Mouse (Mus musculus): Measurements from ENCODE around the gene Cacna1c. TPM values are rescaled to one million over a fixed set of nuclear protein-coding genes. Genes with fewer than 3 reads are reported as not detected.
A peak's percentile ranks its signal among the peaks of the same experiment; 100 is the strongest.

The Cacna1c gene
- polyA plus RNA-seq, 1 experiment from 2014 or later: 0.30 TPM

- Histone ChIP-seq H3K27me3 (ENCODE audit: control insufficient read depth, insufficient read depth, low read depth, low read length) (no peaks in the 10 kb centered on the region), H3K9ac (ENCODE audit: low read depth, low read length) (no peak overlapping the region), H3K4me3 (ENCODE audit: low read depth, low read length) (no peak overlapping the region), H3K4me2 (ENCODE audit: low read depth, low read length) (no peak overlapping the region), H3K9me3 (replicated peaks; ENCODE audit: control insufficient read depth, low read length) (no peaks in the 10 kb centered on the region), H3K4me1 (ENCODE audit: control insufficient read depth, low read depth, low read length) (no peaks in the 10 kb centered on the region), H3K36me3 (ENCODE audit: control insufficient read depth, insufficient read depth) (no peaks in the 10 kb centered on the region), H3K27ac (ENCODE audit: low read length) (no peak overlapping the region)
- whole genome bisulfite sequencing (ENCODE audit: insufficient replicate concordance): 47% methylated on average over 4 of the region's 4 CpGs
- ATAC-seq (ENCODE audit: low read depth): no peak
These were observed 570.0 kb downstream of the Cacna1c start for GRCm38 (mm10) chr6:118626246-118626645.

- H3K36me3 ChIP-seq (ENCODE audit: control insufficient read depth, insufficient read depth): no peaks in the 10 kb centered on the region
- no peak overlapping the region for H3K4me3 ChIP-seq (ENCODE audit: low read depth, low read length)
- no peak for ATAC-seq (ENCODE audit: low read depth)
- no peaks in the 10 kb centered on the region for H3K9me3 ChIP-seq (replicated peaks; ENCODE audit: control insufficient read depth, low read length)
- 63% methylated on average over 3 of the region's 3 CpGs for WGBS (ENCODE audit: insufficient replicate concordance)
- H3K4me2 ChIP-seq (ENCODE audit: low read depth, low read length): no peak overlapping the region
- H3K4me1 ChIP-seq (ENCODE audit: control insufficient read depth, low read depth, low read length): no peaks in the 10 kb centered on the region
- H3K27me3 ChIP-seq (ENCODE audit: control insufficient read depth, insufficient read depth, low read depth, low read length): no peaks in the 10 kb centered on the region
- no peak overlapping the region for H3K9ac ChIP-seq (ENCODE audit: low read depth, low read length)
- H3K27ac ChIP-seq (ENCODE audit: low read length): no peak overlapping the region
These were observed 572.6 kb downstream of the Cacna1c start for GRCm38 (mm10) chr6:118623609-118624008.

- Histone ChIP-seq H3K27me3 (ENCODE audit: control insufficient read depth, insufficient read depth, low read depth, low read length) (no peaks in the 10 kb centered on the region), H3K9ac (ENCODE audit: low read depth, low read length) (no peak overlapping the region), H3K4me1 (ENCODE audit: control insufficient read depth, low read depth, low read length) (no peaks in the 10 kb centered on the region), H3K4me2 (ENCODE audit: low read depth, low read length) (no peak overlapping the region), H3K36me3 (ENCODE audit: control insufficient read depth, insufficient read depth) (no peaks in the 10 kb centered on the region), H3K27ac (ENCODE audit: low read length) (no peak overlapping the region), H3K9me3 (replicated peaks; ENCODE audit: control insufficient read depth, low read length) (no peaks in the 10 kb centered on the region), H3K4me3 (ENCODE audit: low read depth, low read length) (no peak overlapping the region)
- 0 out of 2 replicates have a peak, but pooled peaks have one; percentile 30 for ATAC-seq (ENCODE audit: low read depth)
- 22% methylated on average over 7 of the region's 7 CpGs for WGBS (ENCODE audit: insufficient replicate concordance)
These were observed 574.4 kb downstream of the Cacna1c start for GRCm38 (mm10) chr6:118621866-118622265.

GRCm38 (mm10) chr6:118621406-118621805, 574.8 kb downstream of the Cacna1c start:
- no peak overlapping the region for H3K4me2 ChIP-seq (ENCODE audit: low read depth, low read length)
- H3K27me3 ChIP-seq (ENCODE audit: control insufficient read depth, insufficient read depth, low read depth, low read length): no peaks in the 10 kb centered on the region
- ATAC-seq (ENCODE audit: low read depth): no peak
- H3K9ac ChIP-seq (ENCODE audit: low read depth, low read length): no peak overlapping the region
- H3K4me3 ChIP-seq (ENCODE audit: low read depth, low read length): no peak overlapping the region
- no peak overlapping the region for H3K27ac ChIP-seq (ENCODE audit: low read length)
- no peaks in the 10 kb centered on the region for H3K4me1 ChIP-seq (ENCODE audit: control insufficient read depth, low read depth, low read length)
- no peaks in the 10 kb centered on the region for H3K36me3 ChIP-seq (ENCODE audit: control insufficient read depth, insufficient read depth)
- H3K9me3 ChIP-seq (replicated peaks; ENCODE audit: control insufficient read depth, low read length): no peaks in the 10 kb centered on the region
- WGBS (ENCODE audit: insufficient replicate concordance): 71% methylated on average over 3 of the region's 3 CpGs

- Histone ChIP-seq H3K4me2 (ENCODE audit: low read depth, low read length) (no peak overlapping the region), H3K4me1 (ENCODE audit: control insufficient read depth, low read depth, low read length) (no peaks in the 10 kb centered on the region), H3K36me3 (ENCODE audit: control insufficient read depth, insufficient read depth) (no peaks in the 10 kb centered on the region), H3K27ac (ENCODE audit: low read length) (no peak overlapping the region), H3K27me3 (ENCODE audit: control insufficient read depth, insufficient read depth, low read depth, low read length) (no peaks in the 10 kb centered on the region), H3K9ac (ENCODE audit: low read depth, low read length) (no peak overlapping the region), H3K4me3 (ENCODE audit: low read depth, low read length) (no peak overlapping the region), H3K9me3 (replicated peaks; ENCODE audit: control insufficient read depth, low read length) (no peaks in the 10 kb centered on the region)
- ATAC-seq (ENCODE audit: low read depth): no peak
- 61% methylated on average over 6 of the region's 6 CpGs for WGBS (ENCODE audit: insufficient replicate concordance)
These were observed 587.3 kb downstream of the Cacna1c start for GRCm38 (mm10) chr6:118608906-118609305.

- 42% methylated on average over 7 of the region's 7 CpGs for WGBS (ENCODE audit: insufficient replicate concordance)
- H3K4me3 ChIP-seq (ENCODE audit: low read depth, low read length): no peak overlapping the region
- no peak overlapping the region for H3K9ac ChIP-seq (ENCODE audit: low read depth, low read length)
- H3K36me3 ChIP-seq (ENCODE audit: control insufficient read depth, insufficient read depth): no peaks in the 10 kb centered on the region
- no peak for ATAC-seq (ENCODE audit: low read depth)
- H3K27ac ChIP-seq (ENCODE audit: low read length): no peak overlapping the region
- no peaks in the 10 kb centered on the region for H3K27me3 ChIP-seq (ENCODE audit: control insufficient read depth, insufficient read depth, low read depth, low read length)
- H3K4me1 ChIP-seq (ENCODE audit: control insufficient read depth, low read depth, low read length): no peaks in the 10 kb centered on the region
- no peaks in the 10 kb centered on the region for H3K9me3 ChIP-seq (replicated peaks; ENCODE audit: control insufficient read depth, low read length)
- no peak overlapping the region for H3K4me2 ChIP-seq (ENCODE audit: low read depth, low read length)
These were observed 590.2 kb downstream of the Cacna1c start for GRCm38 (mm10) chr6:118605974-118606373.

- H3K27ac ChIP-seq (ENCODE audit: low read length): no peak overlapping the region
- no peak overlapping the region for H3K4me3 ChIP-seq (ENCODE audit: low read depth, low read length)
- WGBS (ENCODE audit: insufficient replicate concordance): 73% methylated on average over 7 of the region's 7 CpGs
- no peak for ATAC-seq (ENCODE audit: low read depth)
- H3K9ac ChIP-seq (ENCODE audit: low read depth, low read length): no peak overlapping the region
- H3K36me3 ChIP-seq (ENCODE audit: control insufficient read depth, insufficient read depth): no peaks in the 10 kb centered on the region
- no peaks in the 10 kb centered on the region for H3K27me3 ChIP-seq (ENCODE audit: control insufficient read depth, insufficient read depth, low read depth, low read length)
- no peaks in the 10 kb centered on the region for H3K4me1 ChIP-seq (ENCODE audit: control insufficient read depth, low read depth, low read length)
- no peaks in the 10 kb centered on the region for H3K9me3 ChIP-seq (replicated peaks; ENCODE audit: control insufficient read depth, low read length)
- no peak overlapping the region for H3K4me2 ChIP-seq (ENCODE audit: low read depth, low read length)
These were observed 592.4 kb downstream of the Cacna1c start for GRCm38 (mm10) chr6:118603825-118604224.

- Histone ChIP-seq H3K4me2 (ENCODE audit: low read depth, low read length) (no peak overlapping the region), H3K9me3 (replicated peaks; ENCODE audit: control insufficient read depth, low read length) (no peaks in the 10 kb centered on the region), H3K36me3 (ENCODE audit: control insufficient read depth, insufficient read depth) (no peaks in the 10 kb centered on the region), H3K9ac (ENCODE audit: low read depth, low read length) (no peak overlapping the region), H3K4me3 (ENCODE audit: low read depth, low read length) (no peak overlapping the region), H3K27me3 (ENCODE audit: control insufficient read depth, insufficient read depth, low read depth, low read length) (peaks cover 28% of the 10 kb centered on the region), H3K27ac (ENCODE audit: low read length) (no peak overlapping the region), H3K4me1 (ENCODE audit: control insufficient read depth, low read depth, low read length) (peaks cover 3% of the 10 kb centered on the region)
- ATAC-seq (ENCODE audit: low read depth): no peak
- WGBS (ENCODE audit: insufficient replicate concordance): 65% methylated on average over 9 of the region's 9 CpGs
These were observed 600.5 kb downstream of the Cacna1c start for GRCm38 (mm10) chr6:118595681-118596055.

GRCm38 (mm10) chr6:118594833-118595680, 601.2 kb downstream of the Cacna1c start:
- H3K36me3 ChIP-seq (ENCODE audit: control insufficient read depth, insufficient read depth): no peaks in the 10 kb centered on the region
- 65% methylated on average over 10 of the region's 10 CpGs for WGBS (ENCODE audit: insufficient replicate concordance)
- no peak overlapping the region for H3K27ac ChIP-seq (ENCODE audit: low read length)
- ATAC-seq (ENCODE audit: low read depth): no peak
- no peak overlapping the region for H3K4me3 ChIP-seq (ENCODE audit: low read depth, low read length)
- H3K9ac ChIP-seq (ENCODE audit: low read depth, low read length): no peak overlapping the region
- H3K4me2 ChIP-seq (ENCODE audit: low read depth, low read length): no peak overlapping the region
- H3K4me1 ChIP-seq (ENCODE audit: control insufficient read depth, low read depth, low read length): peaks cover 3% of the 10 kb centered on the region
- H3K27me3 ChIP-seq (ENCODE audit: control insufficient read depth, insufficient read depth, low read depth, low read length): peaks cover 28% of the 10 kb centered on the region
- no peaks in the 10 kb centered on the region for H3K9me3 ChIP-seq (replicated peaks; ENCODE audit: control insufficient read depth, low read length)

Data from liver, embryonic 16.5 days (tissue).